Mouse (Mus musculus): ENCODE data around the gene Ssx2ip.
A peak's percentile ranks its signal among the peaks of the same experiment; 100 is the strongest.

Gene Ssx2ip

GRCm38 (mm10) chr3:146443380-146443779, 38.9 kb downstream of the Ssx2ip start:
- TF ChIP-seq GATA4 (IDR thresholded peaks at IDR 0.05; ENCODE audit: insufficient replicate concordance, low read length) = no peak

- TF ChIP-seq GATA4 (IDR thresholded peaks at IDR 0.05; ENCODE audit: insufficient replicate concordance, low read length) = no peak
Observed at GRCm38 (mm10) chr3:146444880-146445279, 40.4 kb downstream of the Ssx2ip start.

GRCm38 (mm10) chr3:146447156-146447555, 42.7 kb downstream of the Ssx2ip start:
- TF ChIP-seq GATA4 (IDR thresholded peaks at IDR 0.05; ENCODE audit: insufficient replicate concordance, low read length) = no peak

- no peak for TF ChIP-seq GATA4 (IDR thresholded peaks at IDR 0.05; ENCODE audit: insufficient replicate concordance, low read length)
Observed at GRCm38 (mm10) chr3:146447598-146447997, 43.2 kb downstream of the Ssx2ip start.

GRCm38 (mm10) chr3:146448372-146448771, 43.9 kb downstream of the Ssx2ip start:
- TF ChIP-seq GATA4 (IDR thresholded peaks at IDR 0.05; ENCODE audit: insufficient replicate concordance, low read length) = no peak

GRCm38 (mm10) chr3:146448969-146449368, 44.5 kb downstream of the Ssx2ip start:
- TF ChIP-seq GATA4 (IDR thresholded peaks at IDR 0.05; ENCODE audit: insufficient replicate concordance, low read length) = peak; percentile 13; the same call in 1 of the 2 replicates

- TF ChIP-seq GATA4 (IDR thresholded peaks at IDR 0.05; ENCODE audit: insufficient replicate concordance, low read length) = no peak
Observed at GRCm38 (mm10) chr3:146449745-146450250, 45.4 kb downstream of the Ssx2ip start, which contains the start of gene Ctbs. TSS of gene Ctbs (plus strand) at chr3:146449795.

GRCm38 (mm10) chr3:146450371-146450841, 46.0 kb downstream of the Ssx2ip start:
- TF ChIP-seq GATA4 (IDR thresholded peaks at IDR 0.05; ENCODE audit: insufficient replicate concordance, low read length) = no peak

- TF ChIP-seq GATA4 (IDR thresholded peaks at IDR 0.05; ENCODE audit: insufficient replicate concordance, low read length) = no peak
Observed at GRCm38 (mm10) chr3:146451375-146451774, 46.9 kb downstream of the Ssx2ip start.

- no peak for TF ChIP-seq GATA4 (IDR thresholded peaks at IDR 0.05; ENCODE audit: insufficient replicate concordance, low read length)
Observed at GRCm38 (mm10) chr3:146462939-146463338, 58.5 kb downstream of the Ssx2ip start.

- TF ChIP-seq GATA4 (IDR thresholded peaks at IDR 0.05; ENCODE audit: insufficient replicate concordance, low read length) = no peak
Observed at GRCm38 (mm10) chr3:146469226-146469625, 64.8 kb downstream of the Ssx2ip start.

- TF ChIP-seq GATA4 (IDR thresholded peaks at IDR 0.05; ENCODE audit: insufficient replicate concordance, low read length) = no peak
Observed at GRCm38 (mm10) chr3:146472657-146473056, 68.2 kb downstream of the Ssx2ip start.

GRCm38 (mm10) chr3:146473741-146474140, 69.3 kb downstream of the Ssx2ip start:
- TF ChIP-seq GATA4 (IDR thresholded peaks at IDR 0.05; ENCODE audit: insufficient replicate concordance, low read length) = no peak

GRCm38 (mm10) chr3:146474428-146474827, 70.0 kb downstream of the Ssx2ip start:
- no peak for TF ChIP-seq GATA4 (IDR thresholded peaks at IDR 0.05; ENCODE audit: insufficient replicate concordance, low read length)

GRCm38 (mm10) chr3:146482044-146482443, 77.6 kb downstream of the Ssx2ip start:
- no peak for TF ChIP-seq GATA4 (IDR thresholded peaks at IDR 0.05; ENCODE audit: insufficient replicate concordance, low read length)

GRCm38 (mm10) chr3:146486464-146486863, 82.0 kb downstream of the Ssx2ip start:
- no peak for TF ChIP-seq GATA4 (IDR thresholded peaks at IDR 0.05; ENCODE audit: insufficient replicate concordance, low read length)

All from liver, adult (tissue).